Comparison of ENCODE assay signal across 8 mouse cellular contexts in the genomic region with DNA sequence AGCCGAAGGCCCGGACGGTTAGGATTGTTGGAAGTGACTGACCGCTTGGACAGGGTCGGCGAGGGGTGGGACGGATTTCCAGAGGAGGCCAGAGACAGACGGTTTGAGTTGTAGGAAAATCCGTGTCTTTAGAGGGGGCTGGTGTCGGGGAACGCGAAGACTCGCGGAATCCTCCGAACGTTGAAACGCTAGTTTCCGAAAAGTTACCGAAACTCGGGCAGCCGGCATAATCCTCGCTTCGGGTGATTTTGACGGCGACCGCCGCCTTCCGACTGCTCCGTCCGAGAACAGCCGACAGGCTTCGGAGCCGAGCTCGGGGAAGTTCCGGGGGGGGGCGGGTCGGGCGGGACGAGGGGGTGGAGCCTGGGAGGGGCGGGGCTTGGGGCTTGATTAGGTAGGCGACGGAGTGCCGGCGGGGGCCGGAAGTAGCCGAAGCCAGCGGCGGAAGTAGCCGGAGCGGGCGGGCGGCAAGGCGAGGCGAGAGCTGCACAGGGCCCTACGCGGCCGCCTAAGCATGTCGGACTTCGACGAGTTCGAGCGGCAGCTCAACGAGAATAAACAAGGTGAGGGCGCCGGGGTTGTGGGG. TPM values are rescaled to one million over a fixed set of nuclear protein-coding genes. Genes with fewer than 3 reads are reported as not detected.
DNase-seq lines count a peak whose midpoint lies in the region; ATAC-seq lines count a peak whose summit lies in the region.

A gene (plus strand): TSS at position 370 of the 586 bp plus-strand sequence.

- WGBS in intestine, embryonic 15.5 days = under 1% methylated on average over 64 of the region's 65 CpGs
- WGBS in midbrain, embryonic 10.5 days = under 1% methylated on average over 65 of the region's 65 CpGs

- H3K4me1 ChIP-seq in intestine, embryonic 15.5 days (replicated peaks) = peaks cover 25% of the 10 kb centered on the region
- peaks cover 48% of the 10 kb centered on the region for H3K4me1 ChIP-seq in midbrain, embryonic 10.5 days

- H3K36me3 ChIP-seq in intestine, embryonic 15.5 days = 0 out of 2 replicates have a peak, but pooled peaks cover under 1% of the 10 kb centered on the region
- H3K36me3 ChIP-seq in midbrain, embryonic 10.5 days = peaks cover 23% of the 10 kb centered on the region

- H3K4me3 ChIP-seq in intestine, embryonic 15.5 days (replicated peaks) = peak within 1 kb of the TSS; percentile 62
- peak within 1 kb of the TSS; percentile 74 for H3K4me3 ChIP-seq in midbrain, embryonic 10.5 days

- no peaks in the 10 kb centered on the region for H3K9me3 ChIP-seq in intestine, embryonic 15.5 days
- H3K9me3 ChIP-seq in midbrain, embryonic 10.5 days (replicated peaks) = no peaks in the 10 kb centered on the region

- peaks cover 12% of the 10 kb centered on the region for H3K27me3 ChIP-seq in intestine, embryonic 15.5 days (replicated peaks)
- H3K27me3 ChIP-seq in midbrain, embryonic 10.5 days (ENCODE audit: low read depth, poor library complexity, severe bottlenecking) = peaks cover 28% of the 10 kb centered on the region

- H3K27ac ChIP-seq in intestine, embryonic 15.5 days = peak within 1 kb of the TSS; percentile 99
- peak within 1 kb of the TSS; percentile 97 for H3K27ac ChIP-seq in midbrain, embryonic 10.5 days (replicated peaks)

- ATAC-seq in intestine, embryonic 15.5 days = peak; percentile 85

- peak; percentile 98 for DNase-seq in adrenal gland, postnatal 14 days
- DNase-seq in embryo, embryonic 9.5 days (ENCODE audit: extremely low spot score) = peak; percentile 95
- peak; percentile 91 for DNase-seq in gastrocnemius, postnatal 36 days
- DNase-seq in left cerebral cortex, postnatal 36 days (ENCODE audit: low spot score in 2 of 2) = peak; percentile 92 to 93
- peak; percentile 97 for DNase-seq in midbrain, embryonic 10.5 days (ENCODE audit: low spot score)
- DNase-seq in right cerebral cortex, postnatal 4 days = peak; percentile 97
- peak; percentile 97 for DNase-seq in yolk sac, embryonic 10.5 days (ENCODE audit: low spot score)

- peak within 1 kb of the TSS; percentile 90 for H3K4me2 ChIP-seq in intestine, embryonic 15.5 days (replicated peaks)

- intact Hi-C loops in gastrocnemius, postnatal 36 days (cut with DNase I) = no loop called here
- intact Hi-C loops in left cerebral cortex, postnatal 36 days (cut with DNase I) = loop anchor here (1.0 to 10.0 kb wide), 3 partner anchors 18 to 1367 kb away; a partner anchor contains a TSS

- H3K9ac ChIP-seq in intestine, embryonic 15.5 days = peak within 1 kb of the TSS; percentile 72

RNA-seq across cellular contexts. Expression of the gene that starts here (rescaled TPM):
- total RNA-seq in adrenal gland, postnatal 14 days (2021) = 166 and 184 TPM in 2 replicates
- total RNA-seq in gastrocnemius, postnatal 36 days (2021) = 10 to 100 TPM; 38.0 to 48.3 TPM
- 126 and 130 TPM in 2 replicates for polyA plus RNA-seq in intestine, embryonic 15.5 days (2015; fragmentation: Nextera tagmentation; extraction: Ambion mirVana)
- total RNA-seq in left cerebral cortex, postnatal 36 days (2021) = 100 to 1,000 TPM; 162 to 183 TPM
- 176 and 180 TPM in 2 replicates for polyA plus RNA-seq in midbrain, embryonic 10.5 days (2016; fragmentation: Nextera tagmentation; extraction: Ambion mirVana)

Comparison
In these comparisons a context has a peak if more than half of its experiments do, and no peak if none do; other contexts are left out.
1. Peak in every context shown above with its lines: DNase-seq, ATAC-seq, H3K4me3 ChIP-seq and H3K27ac ChIP-seq.